Mouse (Mus musculus): ENCODE data around the gene Ddx10.

- no peak for TF ChIP-seq CTCF (IDR thresholded peaks at IDR 0.05; ENCODE audit: extremely low read depth, insufficient read depth, low read length)
- peak; percentile 76 for TF ChIP-seq POLR2A (IDR thresholded peaks at IDR 0.05; ENCODE audit: extremely low read depth, insufficient read depth, low read length)
Measured at GRCm38 (mm10) chr9:53247953-53248397, at the start of gene Ddx10.
